Mouse (Mus musculus): ENCODE measurements around the gene Slc36a3.

Gene Slc36a3

GRCm38 (mm10) chr11:55076234-55076633, 75.3 kb downstream of the Slc36a3 start:
- no peak for DNase-seq (ENCODE audit: low spot score in 2 of 2)

- no peak for DNase-seq (ENCODE audit: low spot score in 2 of 2)
These were observed 75.9 kb downstream of the Slc36a3 start for GRCm38 (mm10) chr11:55075602-55076001.
